Mouse (Mus musculus) hindbrain, embryonic 10.5 days (tissue): ENCODE measurements around the gene Cacnb4. TPM values are rescaled to one million over a fixed set of nuclear protein-coding genes. Genes with fewer than 3 reads are reported as not detected.

Experiments
- DNase-seq: peaks from one replicate; pipeline ENCODE4 v3.0.0-alpha.2; 2017; ENCODE audit warnings: low spot score
- H3K27ac ChIP-seq: fragments of 300-500 bp; sonication (generic); 2 replicates; pipeline ENCODE4 v1.5.1; 2016; ENCODE audit warnings: mild to moderate bottlenecking, moderate library complexity
- H3K27me3 ChIP-seq: fragments of 300-500 bp; sonication (generic); 2 replicates; pipeline ENCODE4 v1.6.1; 2016; ENCODE audit warnings: mild to moderate bottlenecking; ENCODE audit not compliant: poor library complexity, insufficient read depth, severe bottlenecking
- H3K36me3 ChIP-seq: fragments of 300-500 bp; sonication (generic); 2 replicates; pipeline ENCODE4 v1.6.1; 2016; ENCODE audit warnings: mild to moderate bottlenecking, moderate library complexity
- H3K4me1 ChIP-seq: fragments of 300-500 bp; sonication (generic); replicated peaks from 2 replicates; pipeline ENCODE4 v1.6.1; 2016; ENCODE audit warnings: mild to moderate bottlenecking
- H3K4me3 ChIP-seq: fragments of 300-500 bp; sonication (generic); 2 replicates; pipeline ENCODE4 v1.5.1; 2016; ENCODE audit warnings: mild to moderate bottlenecking, moderate library complexity
- H3K9me3 ChIP-seq: fragments of 300-500 bp; sonication (generic); 2 replicates; pipeline ENCODE4 v1.6.1; 2016; ENCODE audit warnings: mild to moderate bottlenecking, moderate library complexity
- WGBS: fragments of 180-500 bp; shearing (Covaris S2); methylation state at CpG from one replicate; pipeline ENCODE4 v1.1.7; 2016; 5-methylcytosine and 5-hydroxymethylcytosine counted together
- polyA plus RNA-seq: library from polyadenylated mRNA; unstranded; fragments of >200 nt; fragmentation: Nextera tagmentation; extraction: Ambion mirVana; gene quantifications from 2 replicates; pipeline ENCODE4 v1.2.1, GENCODE M21; 2016

Cacnb4 gene
- polyA plus RNA-seq, 1 experiment from 2014 or later: 1.8 TPM

GRCm38 (mm10) chr2:52389975-52390374 lies 286.7 kb downstream of the Cacnb4 start:
- 75% methylated on average over 3 of the region's 3 CpGs for WGBS
- no peaks in the 10 kb centered on the region for H3K36me3 ChIP-seq
- H3K9me3 ChIP-seq: no peaks in the 10 kb centered on the region
- H3K4me1 ChIP-seq: no peaks in the 10 kb centered on the region
- DNase-seq: no peak
- H3K27ac ChIP-seq: no peak overlapping the region
- no peak overlapping the region for H3K4me3 ChIP-seq
- H3K27me3 ChIP-seq: no peaks in the 10 kb centered on the region

DNA sequence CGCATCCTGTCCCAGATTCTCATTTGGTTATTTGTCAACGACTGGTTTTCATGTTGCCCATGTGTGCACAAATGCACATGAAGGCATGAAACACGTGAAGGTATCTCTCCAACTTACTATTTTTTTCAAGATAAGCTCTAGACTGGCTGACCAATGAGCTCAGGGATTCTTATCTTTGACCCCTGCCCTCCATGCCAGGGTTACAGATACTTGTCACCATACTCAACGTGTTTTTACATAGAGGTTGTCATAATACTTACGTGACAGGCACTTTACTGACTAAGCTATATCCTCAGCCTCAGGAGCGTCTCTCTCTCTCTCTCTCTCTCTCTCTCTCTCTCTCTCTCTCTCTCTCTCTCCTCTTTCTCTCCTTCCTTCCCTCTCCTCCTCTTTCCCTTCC lies 290.2 kb downstream of the Cacnb4 start:
- Histone ChIP-seq H3K27ac (no peak overlapping the region), H3K27me3 (no peaks in the 10 kb centered on the region), H3K4me3 (no peak overlapping the region), H3K4me1 (no peaks in the 10 kb centered on the region), H3K9me3 (no peaks in the 10 kb centered on the region), H3K36me3 (no peaks in the 10 kb centered on the region)
- no peak for DNase-seq
- 90% methylated on average over 6 of the region's 6 CpGs for WGBS

GRCm38 (mm10) chr2:52386037-52386436 lies 290.6 kb downstream of the Cacnb4 start:
- no peaks in the 10 kb centered on the region for H3K36me3 ChIP-seq
- no peaks in the 10 kb centered on the region for H3K9me3 ChIP-seq
- WGBS: 68% methylated on average over 7 of the region's 7 CpGs
- no peak overlapping the region for H3K27ac ChIP-seq
- no peak overlapping the region for H3K4me3 ChIP-seq
- no peak for DNase-seq
- H3K4me1 ChIP-seq: no peaks in the 10 kb centered on the region
- H3K27me3 ChIP-seq: no peaks in the 10 kb centered on the region

DNA sequence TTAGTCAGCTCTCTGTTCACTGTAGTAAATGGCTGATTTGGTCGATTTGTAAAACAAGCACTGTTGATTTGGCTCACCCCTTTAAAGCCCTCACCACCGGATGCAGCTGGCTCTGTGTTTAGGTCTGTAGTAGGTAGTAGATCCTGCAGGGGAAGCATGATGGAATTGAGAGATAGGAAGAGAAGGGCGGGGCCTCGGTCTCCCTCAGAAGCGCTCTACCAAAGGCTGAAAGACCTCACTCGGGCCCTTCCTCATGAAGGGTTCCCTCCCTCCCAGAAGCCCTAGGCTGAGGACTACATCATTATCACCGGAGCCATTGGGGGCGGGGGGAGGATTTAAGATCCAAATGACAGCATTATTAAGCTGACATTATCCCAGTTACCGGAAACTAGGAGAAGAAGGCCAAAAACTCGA lies 297.8 kb downstream of the Cacnb4 start:
- H3K4me3 ChIP-seq: no peak overlapping the region
- WGBS: 66% methylated on average over 10 of the region's 10 CpGs
- no peaks in the 10 kb centered on the region for H3K27me3 ChIP-seq
- no peaks in the 10 kb centered on the region for H3K4me1 ChIP-seq
- no peaks in the 10 kb centered on the region for H3K36me3 ChIP-seq
- no peak overlapping the region for H3K27ac ChIP-seq
- DNase-seq: no peak
- 0 out of 2 replicates have a peak, but pooled peaks cover 2% of the 10 kb centered on the region for H3K9me3 ChIP-seq

GRCm38 (mm10) chr2:52378448-52378804 lies 298.2 kb downstream of the Cacnb4 start, which contains the start of gene Neb:
Gene Neb (minus strand): TSS chr2:52378474.
- H3K4me1 ChIP-seq: no peaks in the 10 kb centered on the region
- H3K36me3 ChIP-seq: no peaks in the 10 kb centered on the region
- no peak for DNase-seq
- 0 out of 2 replicates have a peak, but pooled peaks cover 2% of the 10 kb centered on the region for H3K9me3 ChIP-seq
- H3K27ac ChIP-seq: no peak within 1 kb of the TSS
- H3K27me3 ChIP-seq: no peaks in the 10 kb centered on the region
- no peak within 1 kb of the TSS for H3K4me3 ChIP-seq
- WGBS: 48% methylated on average over 7 of the region's 7 CpGs

Other genes starting within 250 kb of the Cacnb4 start
- gene Stam2, start 65.5 kb upstream of the Cacnb4 start, polyA plus RNA-seq: 36.1 and 37.6 TPM in 2 replicates
- gene Fmnl2, start 181.0 kb upstream of the Cacnb4 start, polyA plus RNA-seq: 5.7 and 6.6 TPM in 2 replicates